Mouse (Mus musculus): Measurements from ENCODE around the gene Cpm.

DNA sequence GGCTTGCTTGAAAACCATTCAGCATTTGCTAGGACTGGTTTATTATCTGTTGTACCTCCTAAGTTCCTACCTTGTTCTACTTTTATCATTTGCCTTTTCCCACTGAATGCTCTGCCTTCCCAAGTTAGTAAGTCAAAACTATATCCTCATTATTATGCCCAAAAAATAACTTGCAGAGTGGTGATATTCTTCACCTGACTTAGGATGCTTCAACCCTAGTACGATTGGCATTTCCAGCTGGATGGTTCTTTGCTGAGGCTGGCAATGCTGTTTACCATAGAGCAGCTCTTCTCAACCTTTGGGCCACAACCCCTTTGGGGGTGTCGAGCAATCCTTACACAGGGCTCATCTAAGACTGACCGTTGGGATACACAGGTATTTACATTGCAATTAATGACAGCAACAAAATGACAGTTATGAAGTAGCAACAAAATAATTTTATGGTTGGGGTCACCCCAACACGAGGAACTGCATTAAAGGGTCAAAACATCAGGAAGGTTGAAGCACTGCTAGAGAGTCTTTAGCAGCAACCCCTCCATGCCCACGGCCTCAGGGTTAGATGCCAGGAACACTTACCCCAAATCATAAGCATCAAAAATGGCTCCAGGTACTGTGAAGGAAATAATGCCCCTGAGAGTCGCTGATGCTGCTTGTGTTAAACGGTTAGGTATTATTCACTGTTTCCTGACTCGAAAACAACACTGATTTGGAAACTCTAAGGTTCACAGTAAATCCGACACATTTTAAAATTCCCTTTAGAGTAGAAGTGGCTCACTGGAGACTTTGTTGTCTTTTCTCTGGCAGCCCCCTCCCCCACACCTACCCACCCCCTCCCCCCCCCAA lies 4.4 kb upstream of the Cpm start:
- TF ChIP-seq CTCF (IDR thresholded peaks at IDR 0.05): no peak
- no peak for TF ChIP-seq POLR2A (IDR thresholded peaks at IDR 0.05; ENCODE audit: insufficient read depth, low read depth, low read length)

Measured in heart, adult 2 months (tissue).